Mouse (Mus musculus): Measurements from ENCODE around the gene Gata2.
"Not testable (repeated sequence)": the region's sequence is repeated elsewhere in the genome, so short reads cannot be mapped to it uniquely, and the experiment has no call there.

Gata2 gene

GRCm38 (mm10) chr6:88193433-88194052, at the start of gene Gata2:
TSS of gene Gata2 (plus strand) at chr6:88193891.
- DNase-seq (ENCODE audit: low spot score in 2 of 2): no peak

GRCm38 (mm10) chr6:88145793-88146192, 47.9 kb upstream of the Gata2 start:
- no peak for DNase-seq (ENCODE audit: low spot score in 2 of 2)

- DNase-seq (ENCODE audit: low spot score in 2 of 2): no peak
These were observed 47.1 kb upstream of the Gata2 start for GRCm38 (mm10) chr6:88146576-88146975.

- no peak for DNase-seq (ENCODE audit: low spot score in 2 of 2)
These were observed 46.2 kb upstream of the Gata2 start for GRCm38 (mm10) chr6:88147411-88148003.

- DNase-seq (ENCODE audit: low spot score in 2 of 2): no peak
These were observed 42.4 kb upstream of the Gata2 start for GRCm38 (mm10) chr6:88151335-88151734.

GRCm38 (mm10) chr6:88152127-88152705, 41.5 kb upstream of the Gata2 start:
- DNase-seq (ENCODE audit: low spot score in 2 of 2): peak in 1 of 2 experiments; percentile 22

GRCm38 (mm10) chr6:88152979-88153378, 40.7 kb upstream of the Gata2 start:
- DNase-seq (ENCODE audit: low spot score in 2 of 2): no peak

GRCm38 (mm10) chr6:88155614-88156013, 38.1 kb upstream of the Gata2 start:
- not testable (repeated sequence) for DNase-seq (ENCODE audit: low spot score in 2 of 2)

- no peak for DNase-seq (ENCODE audit: low spot score in 2 of 2)
These were observed 34.9 kb upstream of the Gata2 start for GRCm38 (mm10) chr6:88158790-88159189.

GRCm38 (mm10) chr6:88166054-88166453, 27.6 kb upstream of the Gata2 start:
- no peak for DNase-seq (ENCODE audit: low spot score in 2 of 2)

GRCm38 (mm10) chr6:88174191-88174590, 19.5 kb upstream of the Gata2 start:
- no peak for DNase-seq (ENCODE audit: low spot score in 2 of 2)

GRCm38 (mm10) chr6:88174676-88175075, 19.0 kb upstream of the Gata2 start:
- DNase-seq (ENCODE audit: low spot score in 2 of 2): no peak

- no peak for DNase-seq (ENCODE audit: low spot score in 2 of 2)
These were observed 9.0 kb upstream of the Gata2 start for GRCm38 (mm10) chr6:88184671-88185070.

GRCm38 (mm10) chr6:88188148-88188547, 5.5 kb upstream of the Gata2 start:
- no peak for DNase-seq (ENCODE audit: low spot score in 2 of 2)

GRCm38 (mm10) chr6:88189312-88190042, 4.2 kb upstream of the Gata2 start:
- peak; percentile 59 to 87 for DNase-seq (ENCODE audit: low spot score in 2 of 2)

- no peak for DNase-seq (ENCODE audit: low spot score in 2 of 2)
These were observed 3.7 kb upstream of the Gata2 start for GRCm38 (mm10) chr6:88190043-88190309.

- no peak for DNase-seq (ENCODE audit: low spot score in 2 of 2)
These were observed 3.2 kb upstream of the Gata2 start for GRCm38 (mm10) chr6:88190310-88191023.

GRCm38 (mm10) chr6:88191024-88191365, 2.7 kb upstream of the Gata2 start:
- DNase-seq (ENCODE audit: low spot score in 2 of 2): no peak

- DNase-seq (ENCODE audit: low spot score in 2 of 2): no peak
These were observed 2.1 kb upstream of the Gata2 start for GRCm38 (mm10) chr6:88191411-88192070.

- DNase-seq (ENCODE audit: low spot score in 2 of 2): no peak
These were observed 935 bp upstream of the Gata2 start for GRCm38 (mm10) chr6:88192756-88193155.

- no peak for DNase-seq (ENCODE audit: low spot score in 2 of 2)
These were observed 624 bp downstream of the Gata2 start for GRCm38 (mm10) chr6:88194053-88194977.
